Mouse (Mus musculus) G1E-ER4 (cell line): ENCODE results near the gene Atxn1. TPM values are rescaled to one million over a fixed set of nuclear protein-coding genes. Genes with fewer than 3 reads are reported as not detected.

Experiments
- GATA1 ChIP-seq: IDR thresholded peaks from one replicate; pipeline ENCODE4 v1.8.0; 2012; ENCODE audit warnings: low read length, inconsistent platforms
- polyA plus RNA-seq: library from polyadenylated mRNA; stranded (reverse); fragments of >175 nt; gene quantifications from 2 replicates; pipeline ENCODE4 v1.2.3, GENCODE M21; 2012

Gene Atxn1
- polyA plus RNA-seq, 1 experiment, result 5.5 TPM

DNA sequence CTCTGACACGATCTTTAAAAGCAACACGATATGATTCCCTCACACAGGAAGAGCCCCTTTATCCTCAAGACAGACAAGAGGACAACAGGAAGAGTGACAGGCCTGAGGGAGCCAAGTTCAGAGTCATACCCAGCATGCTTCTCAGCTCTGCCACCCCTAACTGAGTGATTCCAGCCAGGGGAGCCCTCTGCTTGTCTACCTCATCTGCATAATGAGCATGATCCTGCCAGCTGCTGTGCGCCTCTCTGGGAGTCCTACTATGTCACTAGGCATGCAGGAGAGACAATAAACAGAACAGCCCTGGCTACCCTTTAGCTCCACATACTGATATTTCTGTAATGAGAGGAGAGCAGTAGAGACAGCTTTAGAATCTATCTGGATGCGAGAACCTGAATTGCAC lies 228.6 kb downstream of the Atxn1 start:
- no peak for TF ChIP-seq GATA1

DNA sequence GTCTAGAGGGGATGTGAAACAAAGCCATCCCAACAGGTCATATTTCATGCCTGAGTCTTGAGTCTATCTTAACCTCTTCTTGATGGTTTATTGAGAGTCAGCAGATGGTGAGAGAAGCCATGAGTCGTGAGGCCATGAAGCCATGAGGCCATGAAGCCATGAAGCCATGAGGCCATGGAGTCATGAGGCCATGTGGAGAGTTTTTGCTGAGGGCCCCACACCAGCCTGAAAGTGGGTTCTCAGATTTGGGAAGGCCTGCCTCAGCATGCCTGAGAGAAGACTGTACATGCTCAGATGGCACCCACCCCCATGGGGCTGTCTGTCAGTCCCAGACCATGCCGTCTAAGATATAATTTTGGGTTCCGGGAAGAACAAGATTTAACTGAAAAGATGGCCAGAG lies 229.0 kb downstream of the Atxn1 start:
- no peak for TF ChIP-seq GATA1

DNA sequence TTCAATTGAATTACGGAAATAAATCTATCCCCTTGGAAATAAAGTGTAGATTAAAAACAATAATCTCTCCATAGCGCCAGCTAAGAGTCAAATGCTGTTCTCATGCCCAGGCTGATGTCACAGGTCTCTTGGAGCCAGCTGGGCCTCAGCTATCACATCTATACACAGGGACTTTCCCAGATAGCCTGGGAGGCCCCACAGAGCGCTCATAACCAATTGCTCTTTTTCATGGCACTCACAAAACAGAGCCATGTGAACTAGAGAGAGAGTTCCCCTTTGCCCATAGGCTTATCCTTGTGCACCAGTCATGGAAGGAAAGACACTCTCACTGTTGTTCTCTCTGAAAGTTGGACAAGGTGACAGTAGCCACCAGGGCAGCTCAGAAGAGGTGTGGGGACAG lies 230.3 kb downstream of the Atxn1 start:
- no peak for TF ChIP-seq GATA1

DNA sequence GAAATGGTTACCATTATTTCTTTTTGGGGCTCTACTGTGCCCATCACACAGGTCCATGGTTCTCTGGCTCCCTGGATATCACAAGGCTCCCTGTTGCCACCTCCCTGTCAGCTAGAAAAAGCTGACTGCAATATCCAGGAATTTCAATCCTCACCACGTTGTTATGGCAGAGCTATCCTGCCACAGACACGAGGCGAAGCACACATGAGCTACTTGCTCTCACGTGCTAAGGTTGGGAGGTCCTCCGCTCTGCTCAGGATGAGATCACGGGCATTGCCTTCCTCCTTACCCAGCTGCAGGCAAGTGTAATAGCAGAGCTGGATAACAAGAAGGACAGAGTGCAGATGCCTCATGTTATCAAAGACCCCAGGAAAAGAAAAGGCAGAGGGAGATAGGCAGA lies 232.2 kb downstream of the Atxn1 start:
- no peak for TF ChIP-seq GATA1

DNA sequence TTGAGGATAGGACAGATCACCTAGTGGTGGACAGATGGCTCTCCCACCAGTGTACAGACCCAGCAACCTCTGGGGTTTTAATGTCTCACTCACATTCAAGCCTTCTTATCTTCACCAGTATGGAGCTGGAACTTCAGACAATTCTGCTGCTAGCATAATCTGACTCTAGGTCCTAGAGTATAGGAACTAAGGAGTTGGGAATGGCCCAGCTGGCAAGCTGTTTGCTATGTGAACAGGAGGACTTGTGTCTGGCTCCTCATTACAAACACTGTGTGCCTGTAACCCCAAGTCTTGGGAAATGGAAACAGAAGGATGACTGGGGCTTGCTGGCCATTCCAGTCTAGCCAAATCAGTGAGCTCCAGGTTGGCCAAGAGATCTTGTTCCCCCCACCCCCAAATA lies 237.9 kb downstream of the Atxn1 start:
- no peak for TF ChIP-seq GATA1

DNA sequence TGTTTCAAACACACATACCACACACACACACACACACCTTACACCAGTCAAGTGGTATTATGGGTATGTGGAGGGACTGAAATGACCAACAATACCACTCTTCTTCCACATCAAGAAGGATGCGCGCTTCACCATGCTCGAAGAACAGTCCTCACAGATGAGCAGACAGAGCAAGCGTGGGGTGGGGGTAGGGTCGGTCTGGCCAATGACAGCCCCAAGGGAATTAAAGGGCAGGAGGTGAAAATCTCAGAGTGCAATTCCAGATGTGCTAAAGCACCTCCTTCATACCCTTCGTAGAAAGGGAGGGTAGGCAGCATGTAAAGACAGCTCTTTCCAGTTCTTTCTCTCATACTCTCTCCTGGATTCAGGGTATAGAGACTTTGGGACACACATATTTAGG lies 238.6 kb downstream of the Atxn1 start:
- TF ChIP-seq GATA1, result no peak

DNA sequence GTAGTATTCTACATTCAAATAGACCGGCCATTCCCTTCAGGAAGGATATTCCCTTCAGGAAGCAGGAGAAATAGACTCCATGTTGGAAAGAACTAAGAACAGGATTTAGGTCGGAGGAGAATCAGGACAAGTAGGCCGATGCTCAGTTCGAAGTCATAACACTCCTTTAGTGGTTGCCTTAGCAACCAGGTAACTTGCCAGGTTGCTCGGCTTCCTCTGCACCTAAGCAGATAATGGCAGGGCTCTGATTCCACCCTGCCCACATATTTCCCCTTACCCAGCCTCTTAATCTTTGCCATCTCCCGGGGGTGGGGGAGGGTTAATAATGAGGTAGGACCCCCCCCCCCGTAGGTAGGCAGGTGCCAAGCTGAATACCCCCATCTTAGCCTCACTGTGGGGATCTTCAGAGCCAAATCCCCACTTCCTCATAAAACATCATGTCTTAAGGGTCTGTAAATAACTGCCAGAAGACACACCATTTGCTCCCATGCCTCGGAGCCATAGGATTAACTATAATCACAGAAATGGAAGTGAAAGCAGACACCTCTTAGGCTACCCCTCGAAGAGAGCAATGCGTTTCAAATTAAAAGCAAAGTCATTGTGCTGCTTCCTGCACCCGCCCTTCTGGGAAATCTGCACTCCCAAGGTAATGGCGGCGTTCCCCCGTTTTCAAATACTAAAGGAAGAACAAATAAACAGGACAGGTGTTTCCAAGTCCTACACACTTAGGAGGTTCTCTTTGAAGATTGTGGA lies 240.1 kb downstream of the Atxn1 start:
- TF ChIP-seq GATA1, result no peak

DNA sequence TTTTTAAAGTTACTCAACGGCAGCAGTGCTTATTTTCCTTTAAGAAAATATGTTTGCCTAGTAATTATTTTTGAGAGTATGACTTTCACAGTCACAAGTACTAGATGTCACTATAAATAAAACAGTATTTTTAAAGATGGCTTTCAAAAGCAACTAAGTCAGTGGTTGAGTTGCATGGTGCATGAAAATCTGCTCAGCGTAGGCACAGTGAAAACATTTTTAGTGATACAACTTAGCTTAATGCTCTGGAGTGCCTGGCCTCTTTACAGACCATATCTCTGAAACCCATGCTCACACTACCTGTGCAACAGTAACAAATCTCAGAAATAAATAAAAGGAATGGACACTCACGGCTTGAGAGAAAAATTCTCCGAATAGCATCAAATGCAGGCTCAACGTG lies 241.9 kb downstream of the Atxn1 start:
- TF ChIP-seq GATA1, result no peak

DNA sequence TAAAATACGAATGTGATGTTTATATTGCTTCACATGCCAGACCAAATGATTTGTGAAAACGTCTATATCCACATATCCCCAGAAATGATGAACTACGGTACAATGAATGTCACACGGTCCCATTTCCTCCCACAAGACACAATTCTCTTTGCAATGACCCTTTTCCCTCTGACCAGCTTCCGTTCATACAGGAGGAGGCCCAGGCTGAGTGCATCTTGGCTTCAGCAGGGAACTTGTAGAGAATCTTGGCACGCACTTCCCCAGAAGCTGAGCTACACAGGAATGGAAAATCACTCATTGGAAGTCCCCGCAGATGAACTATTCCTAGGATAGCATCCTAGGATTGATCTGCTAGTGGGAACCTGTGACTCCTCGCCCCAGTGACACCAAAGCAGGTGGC lies 243.2 kb downstream of the Atxn1 start:
- TF ChIP-seq GATA1, result no peak

DNA sequence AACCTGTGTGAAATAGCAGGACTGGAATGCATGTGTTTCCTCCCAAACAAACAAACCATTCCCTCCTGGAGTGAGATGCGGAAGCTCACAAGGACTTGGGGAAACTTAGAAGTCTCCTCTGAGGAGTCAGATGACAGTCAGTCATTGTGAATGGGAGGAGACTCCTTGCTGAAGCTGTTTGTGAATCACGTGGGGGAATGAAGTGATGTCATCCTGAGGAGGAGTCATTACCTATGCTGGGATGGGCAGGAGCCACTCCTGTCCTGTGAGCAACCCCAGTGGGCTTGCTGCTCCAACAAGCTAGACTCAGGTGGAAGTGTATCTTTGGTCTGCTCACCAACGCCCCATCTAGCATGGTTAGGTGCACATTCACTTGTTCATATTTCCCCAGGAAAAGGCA lies 246.0 kb downstream of the Atxn1 start:
- no peak for TF ChIP-seq GATA1

DNA sequence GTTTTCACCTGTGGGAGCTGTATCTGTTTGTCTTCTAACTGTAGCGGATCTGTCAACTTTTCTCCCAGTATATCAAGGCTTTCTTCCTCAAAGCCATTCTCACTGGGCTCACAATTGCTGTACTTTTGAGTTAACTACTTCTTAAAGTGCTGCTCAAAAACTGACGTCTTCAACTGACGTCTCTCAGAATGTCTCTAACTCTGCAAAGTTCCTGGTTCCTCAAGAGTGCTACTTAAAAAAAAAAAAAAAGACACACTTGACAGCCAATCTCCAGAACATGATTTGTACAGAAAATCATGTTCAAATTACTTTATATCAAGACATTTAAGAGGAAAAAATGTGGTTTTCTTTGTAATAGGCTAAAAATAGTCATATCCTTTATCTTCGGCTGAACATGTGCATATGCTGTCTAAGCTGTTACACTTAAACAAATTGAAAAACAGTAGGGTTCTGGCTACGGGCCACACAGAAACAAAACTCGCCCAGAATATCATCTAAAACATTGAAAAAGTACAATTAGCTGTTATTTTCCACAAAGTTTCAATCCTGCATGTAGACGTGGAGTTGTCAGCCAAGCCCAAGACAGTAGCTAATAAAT lies 249.1 kb downstream of the Atxn1 start:
- TF ChIP-seq GATA1, result no peak

DNA sequence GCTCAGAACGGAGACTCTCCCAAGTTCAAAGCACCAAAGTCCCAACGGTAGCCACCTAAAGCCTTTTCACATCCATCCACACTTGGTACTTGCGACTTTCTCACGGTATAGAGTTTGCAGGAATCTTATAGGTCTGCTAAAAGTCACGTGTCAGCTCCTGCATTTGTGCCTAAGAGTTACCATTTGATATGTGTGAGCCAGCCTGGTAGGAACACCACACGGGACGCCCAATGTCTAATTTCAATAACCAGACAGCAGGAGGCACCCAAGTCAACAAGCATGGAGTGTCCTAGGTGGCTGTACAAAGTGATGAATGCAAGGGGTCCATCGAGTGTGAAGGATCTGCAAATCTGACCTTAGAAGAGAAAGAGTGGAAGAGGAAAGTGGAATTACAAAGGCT lies 254.8 kb downstream of the Atxn1 start:
- no peak for TF ChIP-seq GATA1

DNA sequence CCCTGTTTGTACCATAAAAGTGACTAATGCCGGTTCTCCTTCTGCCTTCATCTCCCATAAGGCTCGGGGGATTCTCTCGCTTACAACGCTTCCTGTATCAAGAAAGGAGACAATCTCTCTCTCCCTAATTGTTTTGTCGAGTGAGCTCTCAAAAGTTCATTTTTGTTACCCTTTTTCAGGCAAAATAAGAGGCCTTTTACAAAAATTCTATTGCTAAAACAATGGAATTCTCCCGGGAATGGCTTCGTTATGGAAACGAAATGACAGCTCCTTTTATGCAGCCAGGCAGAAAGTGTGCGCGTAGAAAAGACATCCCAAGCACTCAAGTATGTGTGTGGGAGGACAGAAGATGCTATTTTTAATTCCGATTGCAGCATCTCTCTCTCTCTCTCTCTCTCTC lies 255.4 kb downstream of the Atxn1 start:
- no peak for TF ChIP-seq GATA1

DNA sequence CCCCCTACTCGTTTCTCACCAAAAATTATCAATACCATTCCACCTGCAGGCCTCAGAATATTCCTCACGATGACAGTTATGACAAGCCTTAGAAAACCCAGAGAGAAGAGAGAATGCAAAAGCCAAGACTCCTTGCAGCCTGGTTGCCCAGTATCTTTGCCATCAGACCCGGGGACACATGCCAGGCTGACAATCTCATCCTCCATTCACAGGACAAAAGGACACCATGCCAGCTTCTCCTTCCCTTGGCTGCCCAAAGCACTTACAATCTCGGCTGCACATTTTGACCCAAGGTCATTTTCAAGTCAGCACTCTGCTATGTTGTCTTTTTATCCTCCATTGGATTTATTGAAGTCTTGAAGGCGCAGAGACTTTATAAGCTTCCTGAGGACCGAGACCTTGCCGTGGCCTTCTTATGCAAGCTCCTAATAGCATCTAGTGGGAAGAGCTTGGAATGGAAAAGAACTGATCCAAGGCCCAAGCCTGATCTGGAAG lies 263.5 kb downstream of the Atxn1 start:
- no peak for TF ChIP-seq GATA1

DNA sequence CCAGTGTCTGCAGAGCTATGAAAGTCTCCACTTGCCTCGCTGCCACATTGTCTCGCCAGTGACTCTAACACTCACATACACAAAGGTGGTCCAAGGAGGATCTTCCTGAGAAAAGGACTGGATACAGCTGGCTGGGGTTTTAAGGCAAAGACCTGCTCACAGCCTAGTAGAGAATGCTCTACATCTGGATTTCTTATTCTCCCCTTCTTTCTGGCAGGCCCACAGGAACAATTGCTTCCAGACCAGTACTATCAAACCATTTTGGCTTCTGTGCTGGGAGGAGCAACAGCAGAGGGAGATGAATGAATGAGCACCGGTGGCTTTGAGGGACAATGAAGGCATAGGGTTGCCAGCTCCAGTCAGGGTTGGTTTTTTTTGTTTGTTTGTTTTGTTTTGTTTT lies 265.8 kb downstream of the Atxn1 start:
- no peak for TF ChIP-seq GATA1

DNA sequence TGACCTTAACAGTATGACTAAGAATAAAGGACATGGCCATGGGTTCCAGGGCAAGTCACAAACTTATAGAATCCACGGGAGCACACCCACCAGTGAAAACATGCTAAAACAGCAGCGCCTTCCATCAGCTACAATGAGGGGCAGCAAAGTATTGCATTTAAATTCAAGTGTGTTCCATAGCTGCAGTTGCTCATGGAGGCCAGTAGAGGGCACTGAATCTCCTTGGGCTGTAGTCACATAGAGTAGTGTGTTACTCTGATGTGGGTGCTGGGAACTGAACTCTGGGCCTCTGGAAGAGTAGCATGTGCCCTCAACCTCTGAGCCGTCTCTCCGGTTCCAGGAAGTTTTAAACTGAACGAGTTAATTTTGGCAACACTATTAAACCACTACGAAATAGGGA lies 268.8 kb downstream of the Atxn1 start:
- TF ChIP-seq GATA1, result no peak

DNA sequence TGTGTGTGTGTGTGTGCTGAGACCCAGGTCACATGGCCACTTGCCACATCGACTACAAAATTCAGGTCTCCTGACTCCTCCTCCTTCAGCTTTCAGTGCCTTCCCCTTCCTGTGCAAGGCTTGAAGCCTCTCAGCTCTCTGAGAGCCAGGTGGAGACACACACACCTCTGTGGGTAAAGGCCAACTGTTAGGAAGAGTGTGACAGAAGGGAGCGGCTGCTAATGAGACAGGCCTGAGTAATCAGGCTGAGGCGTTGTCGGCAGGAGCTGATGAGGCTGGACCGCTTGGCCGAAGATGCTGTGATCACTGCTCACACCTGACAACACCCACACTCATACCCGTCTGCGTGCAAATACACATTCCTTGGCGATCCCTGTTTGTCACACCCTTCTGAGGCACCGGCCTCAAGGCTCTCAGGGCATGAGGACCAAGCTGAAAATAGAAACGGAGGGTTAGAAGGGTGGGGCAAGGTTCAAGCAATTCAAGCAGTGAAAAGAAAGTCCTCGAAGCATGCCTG lies 269.8 kb downstream of the Atxn1 start:
- TF ChIP-seq GATA1, result no peak

DNA sequence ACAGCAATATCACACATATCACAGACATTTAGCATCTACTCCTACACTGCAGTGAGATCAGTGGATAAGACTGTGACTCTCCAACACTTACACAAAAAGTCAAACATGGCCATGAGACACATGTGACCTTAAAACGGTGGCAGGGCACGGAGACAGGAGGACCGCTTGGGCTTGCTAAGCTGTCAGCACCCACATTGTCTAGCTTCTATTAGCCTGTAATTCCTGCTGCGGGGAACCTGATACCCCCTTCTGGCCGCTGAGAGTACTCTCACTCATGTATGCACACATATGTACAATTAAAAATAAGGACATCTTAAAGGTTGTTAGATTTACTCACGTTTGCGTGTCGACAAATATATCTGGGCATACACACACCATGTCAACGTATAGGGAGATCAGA lies 270.9 kb downstream of the Atxn1 start:
- TF ChIP-seq GATA1, result no peak
